Comparison of ENCODE assay signal across 9 mouse cellular contexts in the genomic region with DNA sequence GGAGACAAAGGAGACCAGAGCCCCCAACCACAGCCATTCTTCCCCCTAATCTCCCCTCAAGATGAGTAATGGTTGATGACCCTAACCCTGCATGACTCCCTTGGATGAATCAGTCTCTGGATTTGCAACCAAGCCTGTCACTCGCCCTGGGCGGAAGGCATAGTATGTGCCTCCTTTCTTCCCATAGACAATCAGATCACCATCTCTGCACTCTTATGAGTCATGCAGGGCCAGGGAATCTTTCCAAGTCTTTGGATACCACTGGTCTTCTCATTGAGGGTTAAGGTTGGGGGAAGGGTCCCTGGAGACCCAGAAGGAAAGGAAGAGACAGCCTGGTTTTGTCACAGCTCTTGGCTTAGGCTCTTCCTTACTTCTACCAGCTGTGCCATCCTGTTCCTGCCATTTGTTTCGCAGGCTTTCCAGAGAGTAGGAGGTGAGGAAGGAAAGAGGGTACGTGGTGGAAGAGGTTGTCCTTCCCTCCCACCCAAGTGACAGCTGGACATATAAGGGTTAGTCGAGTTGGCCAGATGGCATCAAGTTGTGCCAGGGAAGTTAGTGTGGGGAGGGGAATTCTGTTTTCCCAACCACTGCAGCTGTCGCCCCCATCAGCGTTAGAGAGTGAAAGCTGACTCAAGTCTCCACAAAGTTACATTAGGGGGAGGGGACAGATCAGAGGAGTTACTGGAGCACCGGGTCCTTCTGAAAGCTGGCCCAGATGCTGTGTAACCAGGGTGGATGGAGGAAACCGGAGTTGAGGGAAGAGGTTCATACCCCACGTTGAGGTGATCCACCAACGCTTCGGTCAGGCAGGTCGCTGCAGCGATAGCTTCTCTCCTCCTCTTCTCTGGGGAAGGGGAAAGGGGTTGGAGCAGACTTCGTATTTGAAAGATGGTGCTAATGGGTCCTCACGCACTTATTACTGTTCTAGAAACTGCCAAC. TPM values are rescaled to one million over a fixed set of nuclear protein-coding genes. Genes with fewer than 3 reads are reported as not detected.
DNase-seq lines count a peak whose midpoint lies in the region; ATAC-seq lines count a peak whose summit lies in the region.
"Had no signal": no experiment of that assay in that cellular context is flagged by ENCODE, and none has a peak within 500 bp of the region (broad histone marks: within the 10 kb centered on the region; RNA-seq: fewer than 3 reads in every experiment).

No protein-coding gene starts in this region.

- WGBS in neural tube, embryonic 11.5 days, result 74% methylated on average over 16 of the region's 16 CpGs
- 70% methylated on average over 16 of the region's 16 CpGs for WGBS in hindbrain, embryonic 13.5 days
- WGBS in midbrain, embryonic 15.5 days, result 77% methylated on average over 16 of the region's 16 CpGs

- intact Hi-C loops in left cerebral cortex, postnatal 10 days (cut with DNase I), result no loop called here

- H3K27ac ChIP-seq in neural tube, embryonic 11.5 days (ENCODE audit: low read depth, low read length), result no peak overlapping the region
- no peak overlapping the region; the same call in none of the 2 replicates for H3K27ac ChIP-seq in hindbrain, embryonic 13.5 days
- H3K27ac ChIP-seq in midbrain, embryonic 15.5 days, result peak overlapping the region; percentile 92; the same call in 1 of the 2 replicates

- peak; percentile 67 for DNase-seq in cerebellum, adult 9-11 months
- no peak for DNase-seq in cerebellum, postnatal 25 days
- no peak for DNase-seq in neural tube, embryonic 11.5 days (ENCODE audit: low spot score)
- no peak for DNase-seq in neural tube, embryonic 10.5 days (ENCODE audit: extremely low spot score, low spot score)
- no peak for DNase-seq in urinary bladder, postnatal 14 days (ENCODE audit: low spot score)
- no peak for DNase-seq in left cerebral cortex, postnatal 10 days (ENCODE audit: extremely low spot score in 1 of 2, low spot score in 2 of 2)

- no peak for ATAC-seq in neural tube, embryonic 11.5 days (ENCODE audit: insufficient read depth, low FRiP score, low TSS enrichment)
- ATAC-seq in hindbrain, embryonic 13.5 days (ENCODE audit: low FRiP score), result peak; percentile 3; the same call in 1 of the 2 replicates
- peak; percentile 15 for ATAC-seq in midbrain, embryonic 15.5 days (replicated peaks)

- no peak overlapping the region for H3K9ac ChIP-seq in neural tube, embryonic 11.5 days (ENCODE audit: low read length)
- peak overlapping the region; percentile 91 for H3K9ac ChIP-seq in hindbrain, embryonic 13.5 days
- 0 out of 2 replicates have a peak overlapping the region, but pooled peaks have one; percentile 89 for H3K9ac ChIP-seq in midbrain, embryonic 15.5 days

- no peaks in the 10 kb centered on the region for H3K9me3 ChIP-seq in neural tube, embryonic 11.5 days (ENCODE audit: control insufficient read depth, low read length)
- no peaks in the 10 kb centered on the region for H3K9me3 ChIP-seq in hindbrain, embryonic 13.5 days
- no peaks in the 10 kb centered on the region for H3K9me3 ChIP-seq in midbrain, embryonic 15.5 days

- peak overlapping the region; percentile 64 for H3K4me3 ChIP-seq in neural tube, embryonic 11.5 days (ENCODE audit: low read depth, low read length)
- peak overlapping the region; percentile 84 for H3K4me3 ChIP-seq in hindbrain, embryonic 13.5 days
- H3K4me3 ChIP-seq in midbrain, embryonic 15.5 days, result peak overlapping the region; percentile 69

- no peaks in the 10 kb centered on the region for H3K27me3 ChIP-seq in neural tube, embryonic 11.5 days (ENCODE audit: control insufficient read depth, insufficient read depth, low read length)
- 0 out of 2 replicates have a peak, but pooled peaks cover 6% of the 10 kb centered on the region for H3K27me3 ChIP-seq in hindbrain, embryonic 13.5 days
- H3K27me3 ChIP-seq in midbrain, embryonic 15.5 days (replicated peaks), result no peaks in the 10 kb centered on the region

- H3K4me1 ChIP-seq in neural tube, embryonic 11.5 days (ENCODE audit: control insufficient read depth, insufficient read depth, low read length), result peaks cover 6% of the 10 kb centered on the region
- H3K4me1 ChIP-seq in hindbrain, embryonic 13.5 days (replicated peaks), result peaks cover 61% of the 10 kb centered on the region
- H3K4me1 ChIP-seq in midbrain, embryonic 15.5 days, result peaks cover 22% of the 10 kb centered on the region

- peak overlapping the region; percentile 40 for H3K4me2 ChIP-seq in neural tube, embryonic 11.5 days (ENCODE audit: low read depth)
- H3K4me2 ChIP-seq in hindbrain, embryonic 13.5 days, result peak overlapping the region; percentile 71
- H3K4me2 ChIP-seq in midbrain, embryonic 15.5 days, result peak overlapping the region; percentile 71

- no peaks in the 10 kb centered on the region; the same call in 1 of the 2 replicates for H3K36me3 ChIP-seq in neural tube, embryonic 11.5 days (ENCODE audit: control insufficient read depth, insufficient read depth, low read length)
- H3K36me3 ChIP-seq in hindbrain, embryonic 13.5 days, result peaks cover 22% of the 10 kb centered on the region
- no peaks in the 10 kb centered on the region for H3K36me3 ChIP-seq in midbrain, embryonic 15.5 days (replicated peaks)

RNA-seq across cellular contexts. Expression of a gene that starts 0.5 kb away (rescaled TPM):
- polyA plus RNA-seq in neural tube, embryonic 11.5 days (2014; fragmentation: Nextera tagmentation; extraction: Ambion mirVana), result 10.7 and 11.2 TPM in 2 replicates
- polyA plus RNA-seq in hindbrain, embryonic 13.5 days (2015; fragmentation: Nextera tagmentation; extraction: Ambion mirVana), result 16.6 and 19.3 TPM in 2 replicates
- 12.9 and 15.4 TPM in 2 replicates for polyA plus RNA-seq in midbrain, embryonic 15.5 days (2015; fragmentation: Nextera tagmentation; extraction: Ambion mirVana)
- 1 to 10 TPM; 5.5 to 6.1 TPM for total RNA-seq in left cerebral cortex, postnatal 10 days (2021)

RNA-seq across cellular contexts. Expression of a gene that starts 1.7 kb away (rescaled TPM):
- polyA plus RNA-seq in neural tube, embryonic 11.5 days (2014; fragmentation: Nextera tagmentation; extraction: Ambion mirVana), result 215 and 227 TPM in 2 replicates
- 281 and 286 TPM in 2 replicates for polyA plus RNA-seq in hindbrain, embryonic 13.5 days (2015; fragmentation: Nextera tagmentation; extraction: Ambion mirVana)
- 259 and 262 TPM in 2 replicates for polyA plus RNA-seq in midbrain, embryonic 15.5 days (2015; fragmentation: Nextera tagmentation; extraction: Ambion mirVana)
- total RNA-seq in left cerebral cortex, postnatal 10 days (2021), result 10 to 100 TPM; 84.3 to 85.3 TPM

RNA-seq across cellular contexts. Expression of a gene that starts 11.5 kb away (rescaled TPM):
- polyA plus RNA-seq in neural tube, embryonic 11.5 days (2014; fragmentation: Nextera tagmentation; extraction: Ambion mirVana), result 4.2 and 4.5 TPM in 2 replicates
- polyA plus RNA-seq in hindbrain, embryonic 13.5 days (2015; fragmentation: Nextera tagmentation; extraction: Ambion mirVana), result 5.2 and 6.3 TPM in 2 replicates
- polyA plus RNA-seq in midbrain, embryonic 15.5 days (2015; fragmentation: Nextera tagmentation; extraction: Ambion mirVana), result 5.1 and 5.5 TPM in 2 replicates
- total RNA-seq in left cerebral cortex, postnatal 10 days (2021), result 10 to 100 TPM; 14.2 to 14.9 TPM
- total RNA-seq: hematopoietic stem cell, adult 5-6 weeks had no signal

RNA-seq across cellular contexts. Expression of a gene that starts 21.4 kb away (rescaled TPM):
- polyA plus RNA-seq in neural tube, embryonic 11.5 days (2014; fragmentation: Nextera tagmentation; extraction: Ambion mirVana), result 192 and 208 TPM in 2 replicates
- 198 and 229 TPM in 2 replicates for polyA plus RNA-seq in hindbrain, embryonic 13.5 days (2015; fragmentation: Nextera tagmentation; extraction: Ambion mirVana)
- 154 and 184 TPM in 2 replicates for polyA plus RNA-seq in midbrain, embryonic 15.5 days (2015; fragmentation: Nextera tagmentation; extraction: Ambion mirVana)
- total RNA-seq in left cerebral cortex, postnatal 10 days (2021), result 10 to 100 TPM; 63.0 to 66.0 TPM

RNA-seq across cellular contexts. Expression of a gene that starts 30.6 kb away (rescaled TPM):
- 16.4 and 17.7 TPM in 2 replicates for polyA plus RNA-seq in neural tube, embryonic 11.5 days (2014; fragmentation: Nextera tagmentation; extraction: Ambion mirVana)
- polyA plus RNA-seq in hindbrain, embryonic 13.5 days (2015; fragmentation: Nextera tagmentation; extraction: Ambion mirVana), result 10.2 and 10.3 TPM in 2 replicates
- 10.3 and 10.9 TPM in 2 replicates for polyA plus RNA-seq in midbrain, embryonic 15.5 days (2015; fragmentation: Nextera tagmentation; extraction: Ambion mirVana)
- 10 to 100 TPM; 13.2 to 16.2 TPM for total RNA-seq in left cerebral cortex, postnatal 10 days (2021)
